Mouse (Mus musculus): Measurements from ENCODE around the gene Adpgk. TPM values are rescaled to one million over a fixed set of nuclear protein-coding genes. Genes with fewer than 3 reads are reported as not detected.
A peak's percentile ranks its signal among the peaks of the same experiment; 100 is the strongest.
"Not testable (repeated sequence)": the region's sequence is repeated elsewhere in the genome, so short reads cannot be mapped to it uniquely, and the experiment has no call there.

Adpgk gene
- total RNA-seq, 2 experiments from 2014 or later, result 16.2 to 16.3 TPM

GRCm38 (mm10) chr9:59339107-59339506 is 47.7 kb downstream of the Adpgk start:
- intact Hi-C loops (cut with DNase I), result no loop called here

GRCm38 (mm10) chr9:59340002-59340401 is 48.6 kb downstream of the Adpgk start:
- Histone ChIP-seq H3K27ac (no peak overlapping the region), H3K4me3 (no peak overlapping the region)
- TF ChIP-seq CTCF (IDR thresholded peaks at IDR 0.05), result peak; percentile 47
- DNase-seq (ENCODE audit: extremely low spot score in 1 of 2, low spot score in 2 of 2), result no peak
- intact Hi-C loops (cut with DNase I), result loop anchor here (5.0 kb wide), 1 partner anchor 222 kb away; no protein-coding TSS in a partner anchor

More at GRCm38 (mm10) chr9:59339107-59339506, 47.7 kb downstream of the Adpgk start:
- no peak for DNase-seq (ENCODE audit: extremely low spot score in 1 of 2, low spot score in 2 of 2)
- no peak overlapping the region for H3K4me3 ChIP-seq
- no peak for TF ChIP-seq CTCF (IDR thresholded peaks at IDR 0.05)
- H3K27ac ChIP-seq, result no peak overlapping the region

DNA sequence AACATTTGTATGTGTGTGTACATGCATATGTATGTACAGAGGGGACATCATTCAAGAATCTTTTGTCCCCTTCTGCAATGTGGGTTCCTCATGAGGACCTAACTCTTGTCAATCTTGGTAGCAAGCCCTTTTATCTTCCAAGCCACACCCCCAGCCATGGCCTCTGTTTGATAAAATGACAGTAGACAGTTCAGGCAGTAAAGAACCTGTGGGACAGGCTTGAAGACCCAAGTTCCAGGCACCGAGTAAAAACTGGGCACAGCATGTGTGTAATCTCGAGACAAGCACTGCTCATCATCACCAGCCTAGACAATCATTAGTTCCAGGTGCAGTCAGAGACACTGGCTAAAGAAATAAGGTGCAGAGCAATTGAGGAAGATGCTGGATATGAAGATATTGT is 54.8 kb downstream of the Adpgk start:
- intact Hi-C loops (cut with DNase I), result no loop called here

DNA sequence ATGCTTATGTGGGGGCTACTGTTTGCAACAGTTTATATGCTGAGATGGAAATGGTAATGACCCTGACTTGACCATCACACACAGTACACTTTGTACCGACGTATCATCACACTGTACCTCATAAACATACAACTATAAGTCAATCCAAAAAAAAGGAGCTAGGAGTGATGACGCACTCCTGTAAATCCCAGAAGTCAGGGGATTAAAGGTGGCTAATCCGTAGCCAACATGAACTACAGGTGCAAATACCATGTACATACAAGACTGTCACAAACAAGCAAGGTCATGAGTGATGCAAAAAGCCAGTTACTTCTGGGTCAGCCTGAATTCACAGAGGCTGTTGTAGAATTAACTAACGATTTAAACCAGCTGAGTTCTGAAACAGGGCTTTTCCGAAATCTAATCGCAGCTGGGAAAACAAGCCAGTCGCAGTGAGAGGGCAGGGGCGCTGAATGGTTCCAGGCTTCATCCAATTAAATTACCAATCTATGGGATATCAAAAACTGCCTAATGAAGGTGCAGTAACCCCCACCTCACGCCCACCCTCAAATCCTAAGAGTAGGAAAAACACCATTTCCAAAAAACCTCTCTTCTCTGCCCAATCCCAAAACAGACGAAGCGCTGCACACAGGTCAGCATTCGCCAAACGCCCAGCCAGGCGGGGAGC is 61.4 kb downstream of the Adpgk start:
- no peak for DNase-seq (ENCODE audit: extremely low spot score in 1 of 2, low spot score in 2 of 2)
- H3K4me3 ChIP-seq, result peak overlapping the region; percentile 66
- peak overlapping the region; percentile 82 for H3K27ac ChIP-seq
- no peak for TF ChIP-seq CTCF (IDR thresholded peaks at IDR 0.05)
- intact Hi-C loops (cut with DNase I), result loop anchor here (5.0 kb wide), 1 partner anchor 135 kb away; the partner anchor contains the start of gene Arih1

More for the DNA sequence above, 54.8 kb downstream of the Adpgk start:
- no peak for DNase-seq (ENCODE audit: extremely low spot score in 1 of 2, low spot score in 2 of 2)
- no peak overlapping the region for H3K4me3 ChIP-seq
- no peak overlapping the region for H3K27ac ChIP-seq
- TF ChIP-seq CTCF (IDR thresholded peaks at IDR 0.05), result no peak

- intact Hi-C loops (cut with DNase I), result loop anchor here (5.0 kb wide), 1 partner anchor 134 kb away; the partner anchor contains the start of gene Arih1
- Histone ChIP-seq H3K4me3 (peak within 1 kb of the TSS; percentile 66), H3K27ac (peak within 1 kb of the TSS; percentile 82)
- peak; percentile 88 for DNase-seq (ENCODE audit: extremely low spot score in 1 of 2, low spot score in 2 of 2)
- TF ChIP-seq CTCF (IDR thresholded peaks at IDR 0.05), result no peak
Observed at GRCm38 (mm10) chr9:59353253-59353639, 61.9 kb downstream of the Adpgk start, which contains the start of gene Bbs4. TSS of gene Bbs4 (minus strand) at chr9:59353508.

DNA sequence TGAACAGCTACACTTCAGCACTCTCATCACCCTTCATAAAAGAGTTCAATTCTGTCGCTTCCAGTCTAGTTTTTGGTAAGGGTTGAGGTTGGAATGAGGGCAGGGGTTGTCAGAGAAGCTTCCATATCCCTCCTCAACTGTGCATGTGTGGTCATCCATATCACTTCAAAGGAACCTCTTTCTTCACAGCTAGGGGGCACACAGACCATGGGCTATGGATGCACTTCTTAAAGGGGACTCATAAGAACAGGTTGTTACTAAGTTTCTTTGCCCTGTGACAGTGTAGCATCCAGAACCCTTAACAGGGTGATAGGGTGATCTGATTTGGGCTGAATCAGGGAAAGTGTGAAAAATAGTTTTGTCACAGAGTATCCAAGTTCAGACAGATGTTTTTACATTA is 66.7 kb downstream of the Adpgk start:
- not testable (repeated sequence) for H3K4me3 ChIP-seq; DNase-seq (ENCODE audit: extremely low spot score in 1 of 2, low spot score in 2 of 2); H3K27ac ChIP-seq
- intact Hi-C loops (cut with DNase I), result loop anchor here (5.0 kb wide), 1 partner anchor 224 kb away; no protein-coding TSS in a partner anchor

- H3K27ac ChIP-seq, result not testable (repeated sequence)
Observed at GRCm38 (mm10) chr9:59360487-59360886, 69.1 kb downstream of the Adpgk start.

GRCm38 (mm10) chr9:59369220-59369619 is 77.9 kb downstream of the Adpgk start:
- intact Hi-C loops (cut with DNase I), result no loop called here
- no peak for TF ChIP-seq CTCF (IDR thresholded peaks at IDR 0.05)
- no peak overlapping the region for H3K27ac ChIP-seq
- no peak for DNase-seq (ENCODE audit: extremely low spot score in 1 of 2, low spot score in 2 of 2)
- no peak overlapping the region for H3K4me3 ChIP-seq

More at GRCm38 (mm10) chr9:59360487-59360886, 69.1 kb downstream of the Adpgk start:
- H3K4me3 ChIP-seq; intact Hi-C loops (cut with DNase I); DNase-seq (ENCODE audit: extremely low spot score in 1 of 2, low spot score in 2 of 2): not testable (repeated sequence)

DNA sequence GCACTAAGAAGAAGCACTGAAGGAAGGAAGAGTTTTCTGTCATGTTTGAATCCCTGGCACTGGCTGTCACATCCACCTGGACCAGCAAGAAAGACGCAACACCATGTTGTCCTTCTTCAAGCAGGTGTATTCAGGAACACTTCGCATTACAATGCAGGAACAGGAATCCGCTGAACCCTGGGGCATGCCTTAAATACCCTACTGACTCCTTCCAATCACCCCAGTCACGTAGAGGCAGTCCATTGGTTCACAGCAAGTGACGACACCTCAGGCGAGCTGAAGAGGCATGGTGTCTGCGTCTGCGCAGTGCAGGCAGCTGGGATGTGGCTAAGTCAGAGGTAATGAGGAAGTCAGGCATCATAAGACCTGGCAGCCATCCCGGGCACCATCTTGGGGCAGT is 78.3 kb downstream of the Adpgk start:
- TF ChIP-seq CTCF (IDR thresholded peaks at IDR 0.05), result no peak
- H3K4me3 ChIP-seq, result no peak overlapping the region
- intact Hi-C loops (cut with DNase I), result no loop called here
- H3K27ac ChIP-seq, result no peak overlapping the region
- no peak for DNase-seq (ENCODE audit: extremely low spot score in 1 of 2, low spot score in 2 of 2)

Other genes starting within 250 kb of the Adpgk start
- gene Bbs4, start 62.0 kb downstream of the Adpgk start, total RNA-seq (2021), result 10 to 100 TPM; 41.7 to 44.5 TPM
- gene Arih1, start 195.1 kb downstream of the Adpgk start, total RNA-seq (2021), result 100 to 1,000 TPM; 118 to 130 TPM
- gene Hexa, start 248.0 kb downstream of the Adpgk start, total RNA-seq (2021), result 10 to 100 TPM; 49.3 to 53.1 TPM
- gene Tmem202, start 248.3 kb downstream of the Adpgk start, total RNA-seq (2021), result 1 to 10 TPM; 3.7 to 4.1 TPM

All from left cerebral cortex, adult 2 months (tissue).